Mouse (Mus musculus) lung, embryonic 14.5 days (tissue): ENCODE measurements around the gene Frmd4b. TPM values are rescaled to one million over a fixed set of nuclear protein-coding genes. Genes with fewer than 3 reads are reported as not detected.
A peak's percentile ranks its signal among the peaks of the same experiment; 100 is the strongest.

ENCODE experiments used
- ATAC-seq: fragments of 200-750 bp; cut with Nextera tagmentation; 2 replicates; pipeline ENCODE4 v1.8.0; 2017; ENCODE audit warnings: mild to moderate bottlenecking, moderate TSS enrichment, moderate library complexity; ENCODE audit not compliant: insufficient read depth
- DNase-seq: peaks from one replicate; pipeline ENCODE4 v3.0.0-alpha.2; 2015
- H3K27ac ChIP-seq: fragments of 300-500 bp; sonication (generic); 2 replicates; pipeline ENCODE4 v1.5.1; 2014; ENCODE audit warnings: low read depth, mild to moderate bottlenecking, moderate library complexity
- H3K27me3 ChIP-seq: fragments of 300-500 bp; sonication (generic); 2 replicates; pipeline ENCODE4 v1.6.1; 2014; ENCODE audit warnings: low read length, control low read depth; ENCODE audit not compliant: insufficient read depth
- H3K36me3 ChIP-seq: fragments of 300-500 bp; sonication (generic); 2 replicates; pipeline ENCODE4 v1.6.1; 2014; ENCODE audit warnings: control low read depth; ENCODE audit not compliant: insufficient read depth
- H3K4me1 ChIP-seq: fragments of 300-500 bp; sonication (generic); 2 replicates; pipeline ENCODE4 v1.6.1; 2014; ENCODE audit warnings: antibody characterized with exemption, control low read depth; ENCODE audit not compliant: insufficient read depth
- H3K4me2 ChIP-seq: fragments of 300-500 bp; sonication (generic); 2 replicates; pipeline ENCODE4 v1.6.1; 2014; ENCODE audit warnings: mild to moderate bottlenecking
- H3K4me3 ChIP-seq: fragments of 300-500 bp; sonication (generic); 2 replicates; pipeline ENCODE4 v1.5.1; 2014; ENCODE audit warnings: low read depth, low read length
- H3K9ac ChIP-seq: fragments of 300-500 bp; sonication (generic); 2 replicates; pipeline ENCODE4 v1.6.1; 2014
- H3K9me3 ChIP-seq: fragments of 300-500 bp; sonication (generic); 2 replicates; pipeline ENCODE4 v1.6.1; 2016; ENCODE audit warnings: low read depth, low read length, control low read depth
- CTCF ChIP-seq: IDR thresholded peaks from 2 replicates; pipeline ENCODE4 v1.5.1; 2016; ENCODE audit warnings: antibody characterized with exemption, low read depth
- WGBS: fragments of 180-500 bp; shearing (Covaris S2); extraction: QIAGEN DNeasy Blood & Tissue Kit; methylation state at CpG from one replicate; pipeline ENCODE4 v1.1.7; 2014; 5-methylcytosine and 5-hydroxymethylcytosine counted together
- polyA plus RNA-seq: library from polyadenylated mRNA; unstranded; fragments of >200 nt; fragmentation: Nextera tagmentation; extraction: Ambion mirVana; gene quantifications from 2 replicates; pipeline ENCODE4 v1.2.1, GENCODE M21; 2014

Frmd4b gene
- polyA plus RNA-seq, 1 experiment from 2014 or later = 20.8 TPM

GRCm38 (mm10) chr6:97496002-97496401 lies 121.3 kb downstream of the Frmd4b start:
- no peaks in the 10 kb centered on the region for H3K27me3 ChIP-seq
- no peak overlapping the region for H3K9ac ChIP-seq
- H3K4me1 ChIP-seq = no peaks in the 10 kb centered on the region
- no peak overlapping the region for H3K4me3 ChIP-seq
- no peaks in the 10 kb centered on the region for H3K9me3 ChIP-seq
- H3K36me3 ChIP-seq = no peaks in the 10 kb centered on the region
- no peak for TF ChIP-seq CTCF
- no peak overlapping the region for H3K27ac ChIP-seq
- DNase-seq = no peak
- 75% methylated on average over 1 of the region's 1 CpGs for WGBS
- no peak overlapping the region for H3K4me2 ChIP-seq
- ATAC-seq = no peak

GRCm38 (mm10) chr6:97491065-97491464 lies 126.3 kb downstream of the Frmd4b start:
- WGBS = 75% methylated on average over 5 of the region's 5 CpGs
- TF ChIP-seq CTCF = no peak
- Histone ChIP-seq H3K4me2 (no peak overlapping the region), H3K9me3 (no peaks in the 10 kb centered on the region), H3K4me1 (no peaks in the 10 kb centered on the region; the same call in none of the 2 replicates), H3K27me3 (peaks cover 17% of the 10 kb centered on the region), H3K27ac (no peak overlapping the region), H3K9ac (no peak overlapping the region), H3K36me3 (no peaks in the 10 kb centered on the region), H3K4me3 (no peak overlapping the region)
- no peak for DNase-seq
- no peak for ATAC-seq

GRCm38 (mm10) chr6:97488821-97489220 lies 128.5 kb downstream of the Frmd4b start:
- DNase-seq = peak; percentile 45
- Histone ChIP-seq H3K4me1 (no peaks in the 10 kb centered on the region; the same call in none of the 2 replicates), H3K36me3 (no peaks in the 10 kb centered on the region), H3K4me3 (no peak overlapping the region), H3K9ac (no peak overlapping the region), H3K27ac (no peak overlapping the region), H3K4me2 (peak overlapping the region; percentile 27; the same call in 1 of the 2 replicates), H3K9me3 (no peaks in the 10 kb centered on the region), H3K27me3 (peaks cover 22% of the 10 kb centered on the region)
- ATAC-seq = no peak
- TF ChIP-seq CTCF = no peak
- 30% methylated on average over 7 of the region's 7 CpGs for WGBS

- Histone ChIP-seq H3K36me3 (no peaks in the 10 kb centered on the region), H3K9ac (no peak overlapping the region), H3K4me3 (no peak overlapping the region), H3K27me3 (peaks cover 22% of the 10 kb centered on the region), H3K4me2 (peak overlapping the region; percentile 96), H3K9me3 (no peaks in the 10 kb centered on the region), H3K4me1 (no peaks in the 10 kb centered on the region; the same call in none of the 2 replicates), H3K27ac (no peak overlapping the region)
- DNase-seq = no peak
- WGBS = 24% methylated on average over 8 of the region's 8 CpGs
- TF ChIP-seq CTCF = no peak
- peak; percentile 30; the same call in 1 of the 2 replicates for ATAC-seq
Observed at GRCm38 (mm10) chr6:97488280-97488679, 129.1 kb downstream of the Frmd4b start.

- H3K27ac ChIP-seq = no peak overlapping the region
- H3K9ac ChIP-seq = peak overlapping the region; percentile 49
- no peaks in the 10 kb centered on the region for H3K36me3 ChIP-seq
- peak; percentile 54 for DNase-seq
- no peaks in the 10 kb centered on the region; the same call in none of the 2 replicates for H3K4me1 ChIP-seq
- TF ChIP-seq CTCF = peak; percentile 11; the same call in 1 of the 2 replicates
- peak; percentile 77; the same call in 1 of the 2 replicates for ATAC-seq
- H3K4me3 ChIP-seq = peak overlapping the region; percentile 47
- H3K4me2 ChIP-seq = peak overlapping the region; percentile 96
- 1% methylated on average over 36 of the region's 40 CpGs for WGBS
- no peaks in the 10 kb centered on the region for H3K9me3 ChIP-seq
- H3K27me3 ChIP-seq = peaks cover 22% of the 10 kb centered on the region
Observed at GRCm38 (mm10) chr6:97487535-97488081, 129.7 kb downstream of the Frmd4b start.

- Histone ChIP-seq H3K4me1 (no peaks in the 10 kb centered on the region; the same call in none of the 2 replicates), H3K27ac (no peak overlapping the region), H3K36me3 (no peaks in the 10 kb centered on the region), H3K9ac (no peak overlapping the region), H3K9me3 (no peaks in the 10 kb centered on the region), H3K4me3 (peak overlapping the region; percentile 47), H3K27me3 (peaks cover 22% of the 10 kb centered on the region), H3K4me2 (peak overlapping the region; percentile 96)
- no peak for TF ChIP-seq CTCF
- WGBS = 12% methylated on average over 11 of the region's 11 CpGs
- no peak for ATAC-seq
- DNase-seq = peak; percentile 42
Observed at GRCm38 (mm10) chr6:97486813-97487361, 130.5 kb downstream of the Frmd4b start.

- no peak overlapping the region for H3K27ac ChIP-seq
- no peak for DNase-seq
- H3K9me3 ChIP-seq = no peaks in the 10 kb centered on the region
- H3K27me3 ChIP-seq = peaks cover 22% of the 10 kb centered on the region
- H3K4me2 ChIP-seq = no peak overlapping the region
- WGBS = 80% methylated on average over 11 of the region's 11 CpGs
- no peak for ATAC-seq
- TF ChIP-seq CTCF = no peak
- no peaks in the 10 kb centered on the region; the same call in none of the 2 replicates for H3K4me1 ChIP-seq
- H3K36me3 ChIP-seq = no peaks in the 10 kb centered on the region
- no peak overlapping the region for H3K4me3 ChIP-seq
- no peak overlapping the region for H3K9ac ChIP-seq
Observed at GRCm38 (mm10) chr6:97485886-97486386, 131.4 kb downstream of the Frmd4b start.
